Mouse (Mus musculus): ENCODE measurements around the gene Retreg2. TPM values are rescaled to one million over a fixed set of nuclear protein-coding genes. Genes with fewer than 3 reads are reported as not detected.

Gene Retreg2
- total RNA-seq, 1 experiment: 27.1 TPM

DNA sequence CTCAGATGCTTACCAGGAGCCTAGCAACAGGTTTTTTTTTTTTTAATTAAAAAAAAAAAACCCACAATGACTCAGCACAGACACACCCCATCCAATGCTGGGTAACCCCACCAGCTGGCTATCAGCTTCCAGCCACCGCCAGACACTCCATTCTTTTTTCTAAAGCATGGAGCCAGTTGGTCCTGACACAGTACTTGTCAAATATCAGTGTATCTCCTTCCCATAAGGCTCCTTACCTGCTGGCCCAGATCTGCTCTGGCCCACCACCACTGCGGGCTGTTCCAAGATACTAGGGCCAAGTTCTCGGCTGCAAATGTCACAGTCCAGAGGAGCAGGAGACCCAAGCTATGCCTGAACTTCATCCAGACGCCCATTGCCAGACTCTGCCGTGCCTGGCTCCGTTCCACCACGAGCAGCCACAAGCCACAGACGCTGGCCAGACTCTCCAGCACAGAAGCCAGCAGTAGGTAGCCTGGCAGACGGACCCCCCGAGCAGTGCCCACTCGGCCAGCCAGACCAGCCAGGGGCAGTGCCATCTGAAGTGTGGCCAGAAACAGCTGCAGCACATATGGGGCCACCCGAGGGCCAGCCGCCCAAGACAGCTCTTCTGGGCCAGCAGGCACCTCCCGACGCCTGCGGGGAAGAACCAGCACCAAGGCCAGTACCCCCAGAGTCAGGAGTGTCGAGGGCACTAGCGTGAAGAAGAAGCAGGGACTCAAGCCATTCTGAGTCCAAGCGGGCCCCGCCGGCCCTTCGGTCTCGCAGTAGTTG, 36.9 kb downstream of the Retreg2 start:
- no peaks in the 10 kb centered on the region for H3K9me3 ChIP-seq (ENCODE audit: control insufficient read depth, insufficient read depth, low read depth, low read length)
- H3K4me1 ChIP-seq (ENCODE audit: control insufficient read depth in 2 of 2, insufficient read depth in 2 of 2, low read length in 2 of 2, poor library complexity in 1 of 2): peaks cover 4 to 5% of the 10 kb centered on the region in 2 experiments; a peak in 2 of 4 replicates
- TF ChIP-seq ZC3H11A (IDR thresholded peaks at IDR 0.05; ENCODE audit: borderline replicate concordance, low read depth, low read length): no peak
- peak; percentile 84 for TF ChIP-seq ZNF384 (IDR thresholded peaks at IDR 0.05; ENCODE audit: low read depth, low read length)
- TF ChIP-seq MAFK (IDR thresholded peaks at IDR 0.05; ENCODE audit: insufficient read depth, low read depth, low read length): peak; percentile 70
- no peak overlapping the region for H3K27ac ChIP-seq (ENCODE audit: insufficient read depth, low read depth, low read length, poor library complexity, severe bottlenecking)
- peaks cover 2% of the 10 kb centered on the region; the same call in 1 of the 2 replicates for H3K36me3 ChIP-seq (ENCODE audit: control insufficient read depth, insufficient read depth, low read length, poor library complexity, severe bottlenecking)
- peak overlapping the region; percentile 70 for H3K9ac ChIP-seq (ENCODE audit: insufficient read depth, low read depth, low read length, poor library complexity, severe bottlenecking)
- peak overlapping the region; percentile 81 to 82 for H3K4me3 ChIP-seq (ENCODE audit: insufficient read depth in 1 of 2, low read depth in 1 of 2, low read length in 2 of 2, poor library complexity in 1 of 2, severe bottlenecking in 1 of 2)
- peak; percentile 28 for DNase-seq (ENCODE audit: low read depth, low spot score)
- in situ Hi-C loops (cut with MboI; ENCODE audit: low sequenced_read_pairs in 2 of 2, unreplicated experiment in 2 of 2): no loop called here

GRCm38 (mm10) chr1:75180105-75180590, 37.6 kb downstream of the Retreg2 start, which contains the start of gene Abcb6:
Gene Abcb6 (minus strand): TSS chr1:75180392.
- in situ Hi-C loops (cut with MboI; ENCODE audit: low sequenced_read_pairs in 2 of 2, unreplicated experiment in 2 of 2): no loop called here
- Histone ChIP-seq H3K4me3 (ENCODE audit: insufficient read depth in 1 of 2, low read depth in 1 of 2, low read length in 2 of 2, poor library complexity in 1 of 2, severe bottlenecking in 1 of 2) (peak within 1 kb of the TSS; percentile 81 to 82), H3K9me3 (ENCODE audit: control insufficient read depth, insufficient read depth, low read depth, low read length) (no peaks in the 10 kb centered on the region), H3K4me1 (ENCODE audit: control insufficient read depth in 2 of 2, insufficient read depth in 2 of 2, low read length in 2 of 2, poor library complexity in 1 of 2) (peaks cover 4 to 5% of the 10 kb centered on the region in 2 experiments; a peak in 2 of 4 replicates), H3K27ac (ENCODE audit: insufficient read depth, low read depth, low read length, poor library complexity, severe bottlenecking) (no peak within 1 kb of the TSS), H3K36me3 (ENCODE audit: control insufficient read depth, insufficient read depth, low read length, poor library complexity, severe bottlenecking) (peaks cover 4% of the 10 kb centered on the region; the same call in 1 of the 2 replicates), H3K9ac (ENCODE audit: insufficient read depth, low read depth, low read length, poor library complexity, severe bottlenecking) (peak within 1 kb of the TSS; percentile 70)
- TF ChIP-seq ZC3H11A (IDR thresholded peaks at IDR 0.05; ENCODE audit: borderline replicate concordance, low read depth, low read length) (no peak), CHD2 (IDR thresholded peaks at IDR 0.05; ENCODE audit: low read depth, low read length) (no peak), HCFC1 (IDR thresholded peaks at IDR 0.05; ENCODE audit: borderline replicate concordance, insufficient read depth, low read length) (no peak), MAFK (IDR thresholded peaks at IDR 0.05; ENCODE audit: insufficient read depth, low read depth, low read length) (no peak), ZNF384 (IDR thresholded peaks at IDR 0.05; ENCODE audit: low read depth, low read length) (no peak)
- peak; percentile 89 for DNase-seq (ENCODE audit: low read depth, low spot score)

DNA sequence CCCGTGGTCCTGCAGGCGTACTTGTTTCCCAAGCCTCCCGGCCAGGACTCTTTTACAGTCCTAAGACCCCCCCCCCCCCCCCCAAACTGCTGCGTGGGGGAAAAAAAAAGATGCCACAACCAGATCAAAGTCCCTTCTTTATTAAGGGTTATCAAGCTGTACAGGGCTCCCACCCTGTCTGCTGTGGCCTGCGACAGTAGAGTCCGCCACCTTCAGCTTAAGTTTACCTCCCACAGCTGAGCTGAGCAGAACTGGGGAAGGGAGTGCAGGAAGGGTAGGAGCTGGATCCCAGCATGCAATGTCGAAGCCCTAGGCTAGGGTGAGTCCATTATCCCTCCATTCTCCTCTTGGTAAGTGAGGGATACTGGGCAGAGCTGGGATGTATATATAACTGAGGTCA, 38.2 kb downstream of the Retreg2 start:
- Histone ChIP-seq H3K27ac (ENCODE audit: insufficient read depth, low read depth, low read length, poor library complexity, severe bottlenecking) (no peak overlapping the region), H3K9me3 (ENCODE audit: control insufficient read depth, insufficient read depth, low read depth, low read length) (no peaks in the 10 kb centered on the region), H3K9ac (ENCODE audit: insufficient read depth, low read depth, low read length, poor library complexity, severe bottlenecking) (peak overlapping the region; percentile 55; the same call in 1 of the 2 replicates), H3K4me3 (ENCODE audit: insufficient read depth in 1 of 2, low read depth in 1 of 2, low read length in 2 of 2, poor library complexity in 1 of 2, severe bottlenecking in 1 of 2) (peak overlapping the region in 1 of 2 experiments; percentile 81; a peak in 2 of 4 replicates), H3K4me1 (ENCODE audit: control insufficient read depth in 2 of 2, insufficient read depth in 2 of 2, low read length in 2 of 2, poor library complexity in 1 of 2) (peaks cover 4 to 5% of the 10 kb centered on the region in 2 experiments; a peak in 2 of 4 replicates), H3K36me3 (ENCODE audit: control insufficient read depth, insufficient read depth, low read length, poor library complexity, severe bottlenecking) (peaks cover 4% of the 10 kb centered on the region; the same call in 1 of the 2 replicates)
- DNase-seq (ENCODE audit: low read depth, low spot score): no peak
- in situ Hi-C loops (cut with MboI; ENCODE audit: low sequenced_read_pairs in 2 of 2, unreplicated experiment in 2 of 2): no loop called here
- TF ChIP-seq ZNF384 (IDR thresholded peaks at IDR 0.05; ENCODE audit: low read depth, low read length) (no peak), MAFK (IDR thresholded peaks at IDR 0.05; ENCODE audit: insufficient read depth, low read depth, low read length) (no peak), CHD2 (IDR thresholded peaks at IDR 0.05; ENCODE audit: low read depth, low read length) (no peak)

- Histone ChIP-seq H3K4me1 (ENCODE audit: control insufficient read depth in 2 of 2, insufficient read depth in 2 of 2, low read length in 2 of 2, poor library complexity in 1 of 2) (peaks cover 4 to 5% of the 10 kb centered on the region in 2 experiments; a peak in 2 of 4 replicates), H3K27ac (ENCODE audit: insufficient read depth, low read depth, low read length, poor library complexity, severe bottlenecking) (no peak overlapping the region), H3K4me3 (ENCODE audit: insufficient read depth in 1 of 2, low read depth in 1 of 2, low read length in 2 of 2, poor library complexity in 1 of 2, severe bottlenecking in 1 of 2) (no peak overlapping the region), H3K36me3 (ENCODE audit: control insufficient read depth, insufficient read depth, low read length, poor library complexity, severe bottlenecking) (peaks cover 4% of the 10 kb centered on the region; the same call in 1 of the 2 replicates), H3K9me3 (ENCODE audit: control insufficient read depth, insufficient read depth, low read depth, low read length) (no peaks in the 10 kb centered on the region), H3K9ac (ENCODE audit: insufficient read depth, low read depth, low read length, poor library complexity, severe bottlenecking) (no peak overlapping the region)
- in situ Hi-C loops (cut with MboI; ENCODE audit: low sequenced_read_pairs in 2 of 2, unreplicated experiment in 2 of 2): no loop called here
- no peak for TF ChIP-seq ZNF384 (IDR thresholded peaks at IDR 0.05; ENCODE audit: low read depth, low read length)
- TF ChIP-seq HCFC1 (IDR thresholded peaks at IDR 0.05; ENCODE audit: borderline replicate concordance, insufficient read depth, low read length): no peak
- no peak for TF ChIP-seq ZC3H11A (IDR thresholded peaks at IDR 0.05; ENCODE audit: borderline replicate concordance, low read depth, low read length)
- no peak for TF ChIP-seq MAFK (IDR thresholded peaks at IDR 0.05; ENCODE audit: insufficient read depth, low read depth, low read length)
- no peak for TF ChIP-seq CHD2 (IDR thresholded peaks at IDR 0.05; ENCODE audit: low read depth, low read length)
- DNase-seq (ENCODE audit: low read depth, low spot score): no peak
These were observed 38.8 kb downstream of the Retreg2 start for GRCm38 (mm10) chr1:75181377-75181870.
